Mouse (Mus musculus): ENCODE measurements around the gene Gapdhs. TPM values are rescaled to one million over a fixed set of nuclear protein-coding genes. Genes with fewer than 3 reads are reported as not detected.
A peak's percentile ranks its signal among the peaks of the same experiment; 100 is the strongest.

The Gapdhs gene
- polyA plus RNA-seq, 1 experiment: 4,420 TPM

DNA sequence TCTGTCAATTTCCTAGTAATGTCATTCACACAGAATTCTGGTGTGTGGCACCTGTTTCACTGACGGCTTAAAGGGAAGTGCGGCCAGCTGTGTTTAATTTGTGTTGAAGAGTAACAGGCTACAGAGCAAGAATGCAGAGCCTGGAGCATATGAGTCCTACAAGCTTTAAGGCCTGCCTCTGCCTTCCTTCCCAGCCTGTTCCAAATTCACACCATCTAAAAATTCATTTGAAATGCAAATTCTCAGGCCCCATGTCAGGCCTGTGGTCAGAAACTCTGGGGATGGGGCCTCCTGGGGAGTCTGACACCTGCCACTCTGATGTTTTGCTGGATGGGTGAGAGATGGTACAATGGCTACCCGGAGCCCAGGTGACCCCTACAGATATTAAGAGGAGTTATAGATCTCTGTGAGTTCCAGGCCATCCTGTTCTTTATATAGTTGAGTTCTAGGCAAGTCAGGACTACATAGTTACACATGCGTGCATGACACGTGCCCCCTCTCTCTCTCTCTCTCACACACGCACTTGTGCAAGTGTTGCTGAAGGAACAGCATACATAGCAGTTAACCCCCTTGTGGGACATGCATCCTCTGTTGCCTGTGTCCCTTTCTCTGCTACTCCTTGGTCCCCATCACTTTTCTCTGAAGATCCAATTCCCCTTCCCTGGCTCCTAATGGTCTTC is 20.1 kb downstream of the Gapdhs start:
- no peaks in the 10 kb centered on the region for H3K36me3 ChIP-seq (ENCODE audit: control insufficient read depth, insufficient read depth, low read length)
- TF ChIP-seq POLR2A (IDR thresholded peaks at IDR 0.05; ENCODE audit: control insufficient read depth, low read depth, low read length): no peak
- no peak for TF ChIP-seq CTCF (IDR thresholded peaks at IDR 0.05; ENCODE audit: control insufficient read depth, insufficient read depth, insufficient replicate concordance, low read depth, low read length)
- no peaks in the 10 kb centered on the region for H3K27me3 ChIP-seq (ENCODE audit: control insufficient read depth, insufficient read depth, low read length)
- no peak overlapping the region for H3K4me3 ChIP-seq (ENCODE audit: control insufficient read depth, low read depth, low read length)
- H3K4me1 ChIP-seq (ENCODE audit: control insufficient read depth, insufficient read depth, low read length): peaks cover 2% of the 10 kb centered on the region
- H3K27ac ChIP-seq (ENCODE audit: control insufficient read depth, insufficient read depth, low read depth, low read length): no peak overlapping the region

DNA sequence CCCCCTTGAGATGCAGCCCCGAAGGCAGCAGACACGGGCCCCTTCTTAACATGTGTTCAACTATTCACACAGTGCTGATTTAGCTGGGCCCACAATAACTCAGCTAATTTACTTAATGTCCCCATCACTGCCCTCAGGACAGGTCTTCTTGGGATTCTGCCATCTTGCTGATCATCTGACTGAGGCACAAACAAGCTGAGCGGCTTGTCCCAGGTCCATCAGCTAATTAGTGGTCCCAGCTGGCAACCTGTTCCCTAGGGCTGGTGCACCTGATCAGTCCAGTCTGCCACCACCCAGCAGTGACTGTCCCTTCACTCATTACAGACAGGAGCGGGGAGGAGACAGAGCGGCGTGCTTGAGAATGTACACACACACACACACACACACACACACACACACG is 22.2 kb downstream of the Gapdhs start:
- Histone ChIP-seq H3K27ac (ENCODE audit: control insufficient read depth, insufficient read depth, low read depth, low read length) (no peak overlapping the region), H3K4me1 (ENCODE audit: control insufficient read depth, insufficient read depth, low read length) (peaks cover 15% of the 10 kb centered on the region), H3K36me3 (ENCODE audit: control insufficient read depth, insufficient read depth, low read length) (no peaks in the 10 kb centered on the region), H3K4me3 (ENCODE audit: control insufficient read depth, low read depth, low read length) (no peak overlapping the region), H3K27me3 (ENCODE audit: control insufficient read depth, insufficient read depth, low read length) (no peaks in the 10 kb centered on the region)
- TF ChIP-seq POLR2A (IDR thresholded peaks at IDR 0.05; ENCODE audit: control insufficient read depth, low read depth, low read length) (no peak), CTCF (IDR thresholded peaks at IDR 0.05; ENCODE audit: control insufficient read depth, insufficient read depth, insufficient replicate concordance, low read depth, low read length) (no peak)

DNA sequence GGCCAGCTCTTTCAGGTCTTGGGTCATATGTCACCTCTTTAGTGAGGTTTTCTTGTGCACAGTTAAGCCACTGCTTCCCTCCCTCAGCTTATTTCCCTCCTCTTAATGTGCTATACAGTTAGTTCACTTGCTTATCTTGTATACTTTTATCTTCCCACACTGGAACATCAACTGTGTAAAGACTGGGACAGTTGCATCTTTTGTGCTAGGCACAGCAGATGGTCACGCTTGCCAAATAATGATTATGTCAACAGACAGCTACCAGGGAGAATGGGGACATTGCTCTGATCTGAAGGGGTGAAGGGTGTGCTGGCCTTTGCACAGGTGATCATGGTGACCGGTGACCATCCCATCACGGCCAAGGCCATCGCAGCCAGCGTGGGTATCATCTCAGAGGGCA is 23.8 kb downstream of the Gapdhs start:
- H3K27me3 ChIP-seq (ENCODE audit: control insufficient read depth, insufficient read depth, low read length): no peaks in the 10 kb centered on the region
- TF ChIP-seq POLR2A (IDR thresholded peaks at IDR 0.05; ENCODE audit: control insufficient read depth, low read depth, low read length) (no peak), CTCF (IDR thresholded peaks at IDR 0.05; ENCODE audit: control insufficient read depth, insufficient read depth, insufficient replicate concordance, low read depth, low read length) (no peak)
- no peak overlapping the region for H3K4me3 ChIP-seq (ENCODE audit: control insufficient read depth, low read depth, low read length)
- H3K36me3 ChIP-seq (ENCODE audit: control insufficient read depth, insufficient read depth, low read length): no peaks in the 10 kb centered on the region
- H3K4me1 ChIP-seq (ENCODE audit: control insufficient read depth, insufficient read depth, low read length): peaks cover 15% of the 10 kb centered on the region
- H3K27ac ChIP-seq (ENCODE audit: control insufficient read depth, insufficient read depth, low read depth, low read length): no peak overlapping the region

DNA sequence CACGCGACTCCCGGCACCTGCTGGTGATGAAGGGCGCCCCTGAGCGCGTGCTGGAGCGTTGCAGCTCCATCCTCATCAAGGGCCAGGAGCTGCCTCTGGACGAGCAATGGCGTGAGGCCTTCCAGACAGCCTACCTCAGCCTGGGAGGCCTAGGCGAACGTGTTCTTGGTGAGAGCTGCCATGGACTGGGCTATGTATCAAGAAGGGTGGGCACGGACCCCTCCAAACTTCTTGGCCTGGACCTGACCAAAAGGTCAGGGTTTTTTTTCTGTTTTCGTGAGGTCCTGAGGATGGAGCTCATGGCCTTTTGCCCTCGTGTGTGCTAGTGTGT is 25.8 kb downstream of the Gapdhs start:
- H3K27me3 ChIP-seq (ENCODE audit: control insufficient read depth, insufficient read depth, low read length): no peaks in the 10 kb centered on the region
- TF ChIP-seq POLR2A (IDR thresholded peaks at IDR 0.05; ENCODE audit: control insufficient read depth, low read depth, low read length) (no peak), CTCF (IDR thresholded peaks at IDR 0.05; ENCODE audit: control insufficient read depth, insufficient read depth, insufficient replicate concordance, low read depth, low read length) (no peak)

DNA sequence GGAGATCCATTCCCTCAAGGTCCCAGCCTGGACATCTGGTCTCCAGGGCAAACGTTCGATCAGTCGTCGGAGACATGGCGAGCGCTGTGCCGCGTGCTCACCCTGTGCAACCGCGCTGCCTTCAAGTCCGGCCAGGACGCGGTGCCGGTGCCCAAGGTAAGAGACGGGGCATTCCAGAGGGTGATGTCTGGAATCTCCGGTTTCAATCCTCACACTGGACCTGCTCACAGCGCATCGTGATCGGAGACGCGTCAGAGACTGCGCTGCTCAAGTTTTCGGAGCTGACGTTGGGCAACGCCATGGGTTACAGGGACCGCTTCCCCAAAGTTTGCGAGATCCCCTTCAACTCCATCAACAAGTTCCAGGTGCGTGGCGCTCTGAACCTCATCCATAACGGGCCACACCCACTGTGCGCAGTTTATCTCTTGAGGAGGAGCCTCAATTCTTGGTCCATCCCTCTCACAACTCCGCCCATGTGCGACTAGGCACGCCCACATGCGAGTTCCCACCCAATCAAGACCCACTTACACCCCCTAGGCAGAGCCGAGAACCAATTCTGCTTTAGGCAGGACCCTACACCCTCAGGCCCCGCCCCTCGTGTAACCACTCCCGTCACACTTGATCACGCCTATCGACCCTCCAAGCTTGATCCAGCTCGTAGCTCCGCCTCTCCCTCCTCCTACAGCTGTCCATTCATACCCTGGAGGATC is 26.3 kb downstream of the Gapdhs start:
- no peaks in the 10 kb centered on the region for H3K27me3 ChIP-seq (ENCODE audit: control insufficient read depth, insufficient read depth, low read length)
- TF ChIP-seq POLR2A (IDR thresholded peaks at IDR 0.05; ENCODE audit: control insufficient read depth, low read depth, low read length) (no peak), CTCF (IDR thresholded peaks at IDR 0.05; ENCODE audit: control insufficient read depth, insufficient read depth, insufficient replicate concordance, low read depth, low read length) (no peak)
- peak overlapping the region; percentile 36 for H3K4me3 ChIP-seq (ENCODE audit: control insufficient read depth, low read depth, low read length)
- H3K4me1 ChIP-seq (ENCODE audit: control insufficient read depth, insufficient read depth, low read length): peaks cover 15% of the 10 kb centered on the region
- H3K27ac ChIP-seq (ENCODE audit: control insufficient read depth, insufficient read depth, low read depth, low read length): no peak overlapping the region
- no peaks in the 10 kb centered on the region for H3K36me3 ChIP-seq (ENCODE audit: control insufficient read depth, insufficient read depth, low read length)

More for the DNA sequence above, 25.8 kb downstream of the Gapdhs start:
- no peak overlapping the region for H3K27ac ChIP-seq (ENCODE audit: control insufficient read depth, insufficient read depth, low read depth, low read length)
- no peak overlapping the region; the same call in 1 of the 2 replicates for H3K4me3 ChIP-seq (ENCODE audit: control insufficient read depth, low read depth, low read length)
- peaks cover 15% of the 10 kb centered on the region for H3K4me1 ChIP-seq (ENCODE audit: control insufficient read depth, insufficient read depth, low read length)
- no peaks in the 10 kb centered on the region for H3K36me3 ChIP-seq (ENCODE audit: control insufficient read depth, insufficient read depth, low read length)

DNA sequence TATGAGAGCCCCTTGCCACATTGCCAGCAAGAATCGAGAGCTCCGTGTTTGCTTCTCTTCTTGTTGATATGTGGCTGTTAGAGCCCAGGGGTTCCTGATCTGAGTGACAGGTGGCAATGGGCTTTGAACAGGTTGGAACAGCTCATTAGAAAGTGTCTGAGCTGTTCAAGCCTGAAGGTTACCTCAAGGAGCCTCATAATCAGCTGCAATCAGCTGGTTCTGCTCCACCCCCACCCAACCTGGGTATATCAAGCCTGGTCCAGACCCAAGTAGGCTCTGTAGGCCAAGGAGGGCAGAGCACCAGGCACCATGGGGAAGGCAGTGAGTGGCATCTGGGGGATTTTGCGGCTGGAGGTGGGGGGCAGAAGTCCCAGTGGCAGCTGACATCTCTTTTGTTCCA is 31.5 kb downstream of the Gapdhs start, which contains the start of gene Atp4a:
Gene Atp4a (plus strand): TSS at position 268 of the 400 bp plus-strand sequence.
- Histone ChIP-seq H3K36me3 (ENCODE audit: control insufficient read depth, insufficient read depth, low read length) (no peaks in the 10 kb centered on the region), H3K27ac (ENCODE audit: control insufficient read depth, insufficient read depth, low read depth, low read length) (no peak within 1 kb of the TSS), H3K27me3 (ENCODE audit: control insufficient read depth, insufficient read depth, low read length) (no peaks in the 10 kb centered on the region), H3K4me1 (ENCODE audit: control insufficient read depth, insufficient read depth, low read length) (peaks cover 5% of the 10 kb centered on the region), H3K4me3 (ENCODE audit: control insufficient read depth, low read depth, low read length) (no peak within 1 kb of the TSS; the same call in 1 of the 2 replicates)
- TF ChIP-seq CTCF (IDR thresholded peaks at IDR 0.05; ENCODE audit: control insufficient read depth, insufficient read depth, insufficient replicate concordance, low read depth, low read length) (no peak), POLR2A (IDR thresholded peaks at IDR 0.05; ENCODE audit: control insufficient read depth, low read depth, low read length) (no peak)

DNA sequence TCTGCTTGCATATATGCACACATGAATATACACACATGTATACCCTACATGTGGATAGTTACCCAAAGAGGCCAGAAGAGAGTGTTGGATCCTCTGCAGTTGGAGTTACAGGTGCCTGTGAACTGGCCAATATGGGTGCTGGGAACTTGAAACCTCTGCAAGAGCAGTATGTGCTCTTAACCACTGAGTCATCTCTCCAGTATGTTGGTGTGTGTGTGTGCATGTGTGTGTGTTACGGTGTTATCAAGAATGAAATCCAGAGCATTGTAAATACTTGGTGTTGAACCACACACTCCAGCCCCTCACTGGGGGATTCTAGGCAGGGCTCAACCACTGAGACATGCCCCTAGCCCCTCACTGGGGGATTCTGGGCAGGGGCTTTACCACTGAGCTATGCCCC is 36.0 kb downstream of the Gapdhs start:
- Histone ChIP-seq H3K4me1 (ENCODE audit: control insufficient read depth, insufficient read depth, low read length) (no peaks in the 10 kb centered on the region), H3K36me3 (ENCODE audit: control insufficient read depth, insufficient read depth, low read length) (no peaks in the 10 kb centered on the region), H3K27me3 (ENCODE audit: control insufficient read depth, insufficient read depth, low read length) (no peaks in the 10 kb centered on the region), H3K27ac (ENCODE audit: control insufficient read depth, insufficient read depth, low read depth, low read length) (no peak overlapping the region), H3K4me3 (ENCODE audit: control insufficient read depth, low read depth, low read length) (no peak overlapping the region)
- TF ChIP-seq POLR2A (IDR thresholded peaks at IDR 0.05; ENCODE audit: control insufficient read depth, low read depth, low read length) (no peak), CTCF (IDR thresholded peaks at IDR 0.05; ENCODE audit: control insufficient read depth, insufficient read depth, insufficient replicate concordance, low read depth, low read length) (no peak)
